Mouse (Mus musculus) C3H10T1/2 (cell line): Measurements from ENCODE around the gene Gm21797. TPM values are rescaled to one million over a fixed set of nuclear protein-coding genes. Genes with fewer than 3 reads are reported as not detected.

Experiments used
- polyA plus RNA-seq, 2 experiments: library from polyadenylated mRNA; unstranded; fragments of >200 nt; fragmentation: generic; extraction: Trizol; gene quantifications; one replicate each; pipeline ENCODE4 v1.2.1; 2012; ENCODE audit warnings: missing spikeins in 2 of 2

The Gm21797 gene
- not detected for polyA plus RNA-seq

GRCm38 (mm10) chrY:40775665-40776064 is at the start of gene Gm21797:
Gene Gm21797 (minus strand): TSS chrY:40775765.

DNA sequence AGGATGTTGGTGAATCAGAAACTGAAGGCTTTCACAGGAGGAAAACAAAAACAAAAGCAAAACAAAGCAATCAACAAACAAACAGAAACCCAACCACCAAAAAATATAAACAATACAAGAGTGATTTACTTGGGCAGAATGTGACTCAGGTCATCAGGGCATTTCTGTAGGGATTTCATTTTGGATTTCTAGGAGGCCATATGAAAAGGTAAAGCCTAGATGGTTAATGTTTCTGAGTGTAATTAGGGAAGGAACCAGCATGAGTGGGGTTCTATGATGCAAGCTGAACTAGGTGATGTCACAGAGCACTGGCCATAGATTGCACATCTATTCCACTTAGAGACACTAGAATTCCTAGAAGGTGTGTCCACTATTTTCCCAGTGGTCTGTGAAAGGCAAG is 29.0 kb upstream of the Gm21797 start, which contains the start of gene Gm20795:
Gene Gm20795 (plus strand): TSS at position 301 of the 400 bp plus-strand sequence.

Other genes starting within 250 kb of the Gm21797 start
- gene Gm21852, start 123.8 kb downstream of the Gm21797 start, polyA plus RNA-seq, result not detected
- not detected for gene Gm20795, start 29.1 kb upstream of the Gm21797 start, polyA plus RNA-seq